Mouse (Mus musculus) intestine, embryonic 16.5 days (tissue): ENCODE measurements at regions not wholly inside any gene's neighbourhood (a gene's known extent, or its start where the extent isn't known, plus 50 kb on each side); places are given as distances from the start of the nearest gene placed in this dataset.

Experiments used
- ATAC-seq: fragments of 200-750 bp; cut with Nextera tagmentation; 2 replicates; pipeline ENCODE4 v1.8.0; 2017; ENCODE audit warnings: moderate TSS enrichment, moderate library complexity
- H3K27ac ChIP-seq: fragments of 300-500 bp; sonication (generic); 2 replicates; pipeline ENCODE4 v1.5.1; 2014; ENCODE audit warnings: mild to moderate bottlenecking, low read length
- H3K27me3 ChIP-seq: fragments of 300-500 bp; sonication (generic); replicated peaks from 2 replicates; pipeline ENCODE4 v1.6.1; 2014; ENCODE audit warnings: low read length, control low read depth, mixed read lengths; ENCODE audit not compliant: control insufficient read depth, insufficient read depth
- H3K36me3 ChIP-seq: fragments of 300-500 bp; sonication (generic); 2 replicates; pipeline ENCODE4 v1.6.1; 2014; ENCODE audit warnings: low read length, control low read depth; ENCODE audit not compliant: control insufficient read depth, insufficient read depth
- H3K4me1 ChIP-seq: fragments of 300-500 bp; sonication (generic); 2 replicates; pipeline ENCODE4 v1.6.1; 2014; ENCODE audit warnings: low read length, control low read depth, mixed read lengths; ENCODE audit not compliant: control insufficient read depth, insufficient read depth
- H3K4me2 ChIP-seq: fragments of 300-500 bp; sonication (generic); 2 replicates; pipeline ENCODE4 v1.6.1; 2014; ENCODE audit warnings: low read depth, low read length, control low read depth
- H3K4me3 ChIP-seq: fragments of 300-500 bp; sonication (generic); 2 replicates; pipeline ENCODE4 v1.5.1; 2014; ENCODE audit warnings: mild to moderate bottlenecking, low read length
- H3K9ac ChIP-seq: fragments of 300-500 bp; sonication (generic); 2 replicates; pipeline ENCODE4 v1.6.1; 2014; ENCODE audit warnings: low read depth, low read length
- H3K9me3 ChIP-seq: fragments of 300-500 bp; sonication (generic); 2 replicates; pipeline ENCODE4 v1.6.1; 2016; ENCODE audit warnings: low read length, control low read depth; ENCODE audit not compliant: control insufficient read depth
- WGBS: fragments of 180-500 bp; shearing (Covaris S2); extraction: QIAGEN DNeasy Blood & Tissue Kit; methylation state at CpG from one replicate; pipeline ENCODE4 v1.1.7; 2014; 5-methylcytosine and 5-hydroxymethylcytosine counted together

DNA sequence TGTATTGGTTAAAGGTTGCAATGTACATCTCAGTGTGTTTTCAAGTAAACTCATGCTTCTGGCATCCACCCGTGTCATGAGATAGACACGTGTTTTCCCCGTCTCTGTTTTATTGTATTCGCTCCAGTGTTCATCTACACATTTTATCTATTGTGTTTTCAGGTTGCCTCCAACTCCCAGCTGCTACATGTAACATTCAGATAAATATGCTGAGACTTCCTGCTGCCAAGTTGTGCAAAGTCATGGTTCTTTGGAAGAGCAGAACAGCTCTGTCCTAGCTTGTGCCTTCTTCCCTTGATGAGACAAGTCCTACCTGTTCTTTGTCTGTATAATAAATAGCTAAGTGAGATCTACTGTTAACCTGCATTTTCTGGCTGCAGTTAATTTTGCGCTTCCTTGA lies 89.0 kb upstream of the Ankrd50 start:
- H3K4me1 ChIP-seq: 0 out of 2 replicates have a peak, but pooled peaks cover 4% of the 10 kb centered on the region
- no peaks in the 10 kb centered on the region for H3K36me3 ChIP-seq
- H3K9ac ChIP-seq: no peak overlapping the region
- H3K27ac ChIP-seq: no peak overlapping the region
- no peak overlapping the region for H3K4me2 ChIP-seq
- no peaks in the 10 kb centered on the region for H3K27me3 ChIP-seq
- 77% methylated on average over 5 of the region's 5 CpGs for WGBS
- H3K9me3 ChIP-seq: no peaks in the 10 kb centered on the region
- H3K4me3 ChIP-seq: no peak overlapping the region
- ATAC-seq: no peak

DNA sequence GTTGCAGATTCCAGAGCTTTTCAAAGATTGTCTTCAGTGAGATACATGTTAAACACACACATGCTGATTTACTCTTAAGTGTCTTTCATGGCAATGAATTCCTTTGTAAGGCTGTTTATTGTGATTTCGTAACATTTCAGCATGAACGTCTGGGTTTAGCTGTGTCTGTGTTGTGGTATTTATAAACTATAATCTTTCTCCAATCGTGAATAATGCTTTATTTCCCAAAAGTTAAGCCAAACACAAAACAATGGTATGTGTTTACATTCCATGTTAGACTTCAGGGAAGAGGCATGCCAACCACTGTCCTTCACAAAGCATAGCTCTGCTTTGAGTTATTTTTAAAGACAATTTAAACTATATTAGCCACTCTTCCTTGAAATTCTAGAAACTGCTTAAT lies 87.5 kb upstream of the Ankrd50 start:
- Histone ChIP-seq H3K36me3 (no peaks in the 10 kb centered on the region), H3K27me3 (no peaks in the 10 kb centered on the region), H3K9ac (no peak overlapping the region), H3K27ac (no peak overlapping the region), H3K4me3 (no peak overlapping the region), H3K9me3 (no peaks in the 10 kb centered on the region), H3K4me2 (no peak overlapping the region), H3K4me1 (0 out of 2 replicates have a peak, but pooled peaks cover 4% of the 10 kb centered on the region)
- no peak for ATAC-seq
- 47% methylated on average over 3 of the region's 3 CpGs for WGBS

DNA sequence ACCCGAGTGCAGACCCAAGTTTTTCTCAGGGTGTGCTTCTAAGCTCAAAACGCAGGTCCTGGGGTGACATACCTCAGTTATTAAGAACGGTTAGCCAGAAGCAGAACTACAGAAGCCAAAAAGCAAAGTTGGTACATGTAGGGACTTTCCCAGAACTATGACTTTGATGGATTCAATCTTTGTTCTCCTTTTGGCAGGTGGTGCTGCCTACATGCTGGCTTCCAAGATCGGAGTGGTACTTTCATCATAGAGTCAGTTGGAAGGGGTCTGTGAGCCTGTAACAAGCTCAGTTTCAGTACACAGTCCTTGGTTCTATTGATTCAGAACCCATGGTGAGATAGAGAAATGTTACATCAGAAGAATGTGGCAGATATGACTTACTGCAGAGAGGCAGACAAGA lies 86.6 kb upstream of the Ankrd50 start:
- Histone ChIP-seq H3K4me3 (no peak overlapping the region), H3K4me2 (no peak overlapping the region), H3K9me3 (no peaks in the 10 kb centered on the region), H3K36me3 (no peaks in the 10 kb centered on the region), H3K4me1 (0 out of 2 replicates have a peak, but pooled peaks cover 4% of the 10 kb centered on the region), H3K27me3 (no peaks in the 10 kb centered on the region), H3K27ac (no peak overlapping the region), H3K9ac (no peak overlapping the region)
- WGBS: 92% methylated on average over 4 of the region's 4 CpGs
- no peak for ATAC-seq

DNA sequence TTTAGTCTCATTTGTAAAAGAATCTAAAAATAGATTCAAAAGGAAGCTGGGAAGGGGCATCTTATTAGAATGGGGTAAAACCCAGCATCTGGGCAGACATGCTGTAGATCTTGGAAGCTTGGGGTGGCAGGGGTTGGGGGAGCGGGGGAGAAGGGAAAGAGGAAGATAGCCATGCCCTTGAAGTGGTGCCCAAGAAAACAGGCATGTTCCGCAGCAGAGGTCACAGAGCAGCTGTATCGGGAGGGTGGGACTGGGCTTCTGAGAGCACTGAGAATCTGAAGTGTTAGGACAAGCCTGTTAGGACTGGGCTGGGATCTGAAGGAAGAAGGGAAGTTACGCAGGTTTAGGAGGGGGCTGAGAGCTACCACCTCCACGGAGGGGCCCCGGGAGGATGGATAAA lies 84.4 kb upstream of the Ankrd50 start:
- WGBS: 71% methylated on average over 6 of the region's 6 CpGs
- no peaks in the 10 kb centered on the region for H3K27me3 ChIP-seq
- H3K4me2 ChIP-seq: no peak overlapping the region
- H3K9ac ChIP-seq: no peak overlapping the region
- H3K9me3 ChIP-seq: no peaks in the 10 kb centered on the region
- no peak overlapping the region for H3K27ac ChIP-seq
- no peak for ATAC-seq
- H3K36me3 ChIP-seq: no peaks in the 10 kb centered on the region
- H3K4me1 ChIP-seq: 0 out of 2 replicates have a peak, but pooled peaks cover 4% of the 10 kb centered on the region
- no peak overlapping the region for H3K4me3 ChIP-seq

DNA sequence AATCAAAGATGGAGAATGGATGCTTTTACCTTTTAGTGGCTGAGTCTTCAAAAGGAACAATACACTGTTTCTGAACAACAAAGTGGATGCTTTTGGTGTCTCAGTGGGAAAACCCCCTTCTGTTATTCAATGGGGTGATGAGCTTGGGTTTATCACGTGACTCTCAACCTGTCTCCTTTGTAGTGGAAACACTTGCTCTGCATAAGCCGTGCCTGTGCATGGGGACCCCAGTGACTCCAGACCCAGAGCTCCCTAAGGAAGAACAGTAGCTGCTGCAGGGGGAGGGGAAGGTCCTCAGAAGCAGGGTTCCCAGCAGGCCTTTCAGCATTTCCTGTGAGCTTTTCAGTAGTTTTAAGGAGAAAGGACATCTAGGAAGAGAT lies 83.9 kb upstream of the Ankrd50 start:
- H3K27ac ChIP-seq: no peak overlapping the region
- 55% methylated on average over 2 of the region's 2 CpGs for WGBS

DNA sequence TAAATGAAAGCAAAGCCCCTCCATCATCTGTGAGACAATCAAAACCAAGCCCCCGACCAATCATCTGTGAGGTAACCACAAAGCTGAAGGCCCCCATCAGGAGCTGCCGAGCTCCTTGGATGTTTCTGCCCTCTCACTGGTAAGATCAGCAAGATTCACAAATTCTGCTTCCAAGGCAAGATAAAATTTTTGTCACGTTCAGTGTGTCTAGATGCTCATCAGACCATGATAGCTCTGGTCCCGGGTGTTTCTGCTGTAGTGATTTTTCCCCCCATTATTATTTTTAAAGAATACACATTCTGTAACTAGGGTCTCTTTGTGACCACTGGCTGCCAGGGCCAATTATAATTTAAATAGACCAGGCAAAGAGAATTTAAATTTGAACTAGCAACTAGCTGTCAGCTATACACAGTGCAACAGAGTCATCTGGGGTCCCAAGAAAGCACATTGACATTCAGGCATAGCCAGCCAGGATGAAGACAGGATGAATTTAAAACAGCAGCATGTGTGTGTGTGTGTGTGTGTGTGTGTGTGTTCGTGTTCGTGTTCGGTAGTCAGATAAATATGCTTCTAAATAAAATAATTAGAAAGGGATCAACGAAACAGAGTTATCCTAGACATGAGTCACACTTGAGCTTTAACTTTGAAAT lies 83.4 kb upstream of the Ankrd50 start:
- 67% methylated on average over 8 of the region's 8 CpGs for WGBS
- Histone ChIP-seq H3K9me3 (no peaks in the 10 kb centered on the region), H3K4me2 (no peak overlapping the region), H3K36me3 (no peaks in the 10 kb centered on the region), H3K9ac (no peak overlapping the region), H3K27ac (no peak overlapping the region), H3K4me3 (no peak overlapping the region), H3K4me1 (0 out of 2 replicates have a peak, but pooled peaks cover 4% of the 10 kb centered on the region), H3K27me3 (no peaks in the 10 kb centered on the region)
- no peak for ATAC-seq

More for the DNA sequence above, 83.9 kb upstream of the Ankrd50 start:
- no peak for ATAC-seq
- Histone ChIP-seq H3K9me3 (no peaks in the 10 kb centered on the region), H3K27me3 (no peaks in the 10 kb centered on the region), H3K9ac (no peak overlapping the region), H3K4me3 (no peak overlapping the region), H3K4me2 (no peak overlapping the region), H3K36me3 (no peaks in the 10 kb centered on the region), H3K4me1 (0 out of 2 replicates have a peak, but pooled peaks cover 4% of the 10 kb centered on the region)

DNA sequence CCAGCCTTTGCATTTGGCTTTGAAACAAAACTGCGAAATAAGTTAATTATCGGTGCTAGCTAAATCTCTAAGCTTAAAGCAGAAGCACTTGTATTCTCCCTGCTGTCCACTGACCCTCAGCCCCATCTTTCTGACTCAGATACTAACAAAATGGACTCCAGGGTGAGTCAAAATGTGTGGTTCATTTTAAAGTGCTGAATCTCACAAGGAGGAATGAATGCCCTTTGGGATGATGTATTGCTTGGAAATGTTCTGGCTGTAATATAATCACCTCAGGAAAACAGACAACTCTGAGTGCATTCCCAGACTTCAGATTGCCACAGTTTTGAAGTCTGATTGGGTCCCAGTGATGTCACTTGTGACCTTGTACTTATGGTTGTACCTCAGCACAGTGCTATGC lies 81.9 kb upstream of the Ankrd50 start:
- 93% methylated on average over 2 of the region's 2 CpGs for WGBS
- Histone ChIP-seq H3K27ac (no peak overlapping the region), H3K9me3 (no peaks in the 10 kb centered on the region), H3K4me3 (no peak overlapping the region), H3K4me2 (no peak overlapping the region), H3K27me3 (no peaks in the 10 kb centered on the region), H3K36me3 (no peaks in the 10 kb centered on the region), H3K4me1 (0 out of 2 replicates have a peak, but pooled peaks cover 4% of the 10 kb centered on the region), H3K9ac (no peak overlapping the region)
- no peak for ATAC-seq

DNA sequence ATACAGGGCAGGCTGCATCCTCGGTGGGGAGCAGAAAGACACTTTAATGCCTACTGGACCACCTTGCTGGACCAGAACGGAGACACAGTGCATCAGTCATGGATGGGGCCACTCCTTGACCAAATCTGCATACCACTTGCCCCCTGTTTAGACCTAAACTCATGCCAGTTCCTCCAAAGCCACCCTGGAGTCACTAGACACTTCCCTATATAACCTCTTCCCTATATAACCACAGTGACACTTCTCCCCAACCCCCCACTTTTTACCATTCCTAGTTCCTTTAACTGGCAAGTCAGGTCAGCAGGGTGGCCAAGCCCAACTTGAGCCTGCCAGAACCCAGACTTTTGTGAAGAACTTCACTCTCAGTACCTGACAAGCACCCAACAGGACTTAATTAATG lies 80.2 kb upstream of the Ankrd50 start:
- H3K4me2 ChIP-seq: no peak overlapping the region
- H3K4me1 ChIP-seq: no peaks in the 10 kb centered on the region
- H3K27me3 ChIP-seq: no peaks in the 10 kb centered on the region
- H3K9ac ChIP-seq: no peak overlapping the region
- WGBS: 32% methylated on average over 2 of the region's 2 CpGs
- H3K9me3 ChIP-seq: no peaks in the 10 kb centered on the region
- H3K36me3 ChIP-seq: no peaks in the 10 kb centered on the region
- H3K4me3 ChIP-seq: no peak overlapping the region
- no peak for ATAC-seq
- H3K27ac ChIP-seq: no peak overlapping the region

DNA sequence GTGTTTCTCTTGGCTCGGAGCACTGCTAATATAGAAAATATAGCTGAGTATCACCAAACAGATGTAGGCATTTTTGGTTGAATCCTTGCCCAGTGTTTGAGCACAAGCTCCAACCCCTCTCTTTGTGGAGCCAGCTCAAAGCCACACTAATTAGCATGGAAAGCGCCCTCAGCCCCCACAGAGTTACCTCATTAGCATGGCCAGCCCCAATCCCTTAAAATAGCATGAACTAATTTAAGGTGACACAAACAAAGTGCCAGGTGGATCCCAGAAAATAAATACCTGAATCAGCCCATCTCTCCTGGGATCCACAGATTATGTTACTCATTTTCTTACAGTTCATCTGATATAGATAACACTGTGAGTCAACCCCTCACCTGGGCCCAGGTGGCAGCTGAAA lies 79.7 kb upstream of the Ankrd50 start:
- Histone ChIP-seq H3K9me3 (no peaks in the 10 kb centered on the region), H3K27me3 (no peaks in the 10 kb centered on the region)
- WGBS: 47% methylated on average over 2 of the region's 2 CpGs

DNA sequence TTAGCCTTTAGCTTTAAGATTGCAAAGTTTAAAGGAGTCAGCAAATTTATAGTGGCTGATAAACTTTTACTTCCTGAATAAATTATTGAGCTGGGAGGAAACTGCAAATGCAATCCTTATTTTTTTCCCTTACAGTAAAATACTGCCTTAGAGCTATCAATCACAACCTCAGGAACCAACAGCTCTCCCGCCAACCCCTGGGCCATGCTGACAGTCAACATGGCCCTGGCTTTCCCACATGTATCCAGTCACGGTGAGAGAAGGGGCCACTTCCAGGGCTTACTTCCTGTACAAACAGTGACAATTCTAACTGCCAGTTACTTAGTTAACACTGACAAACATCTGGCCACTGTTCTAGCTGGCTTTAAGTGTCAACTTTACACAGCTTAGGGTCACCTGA lies 76.5 kb upstream of the Ankrd50 start:
- H3K4me1 ChIP-seq: no peaks in the 10 kb centered on the region
- H3K27ac ChIP-seq: no peak overlapping the region
- no peak overlapping the region for H3K9ac ChIP-seq
- no peaks in the 10 kb centered on the region for H3K9me3 ChIP-seq
- ATAC-seq: no peak
- H3K27me3 ChIP-seq: no peaks in the 10 kb centered on the region
- H3K36me3 ChIP-seq: no peaks in the 10 kb centered on the region
- no peak overlapping the region for H3K4me2 ChIP-seq
- 46% methylated on average over 2 of the region's 2 CpGs for WGBS
- no peak overlapping the region for H3K4me3 ChIP-seq

More for the DNA sequence above, 79.7 kb upstream of the Ankrd50 start:
- Histone ChIP-seq H3K27ac (no peak overlapping the region), H3K4me1 (no peaks in the 10 kb centered on the region), H3K9ac (no peak overlapping the region), H3K4me3 (no peak overlapping the region), H3K4me2 (no peak overlapping the region), H3K36me3 (no peaks in the 10 kb centered on the region)
- ATAC-seq: no peak
